Mouse (Mus musculus): Measurements from ENCODE around the gene Dpf2.

DNA sequence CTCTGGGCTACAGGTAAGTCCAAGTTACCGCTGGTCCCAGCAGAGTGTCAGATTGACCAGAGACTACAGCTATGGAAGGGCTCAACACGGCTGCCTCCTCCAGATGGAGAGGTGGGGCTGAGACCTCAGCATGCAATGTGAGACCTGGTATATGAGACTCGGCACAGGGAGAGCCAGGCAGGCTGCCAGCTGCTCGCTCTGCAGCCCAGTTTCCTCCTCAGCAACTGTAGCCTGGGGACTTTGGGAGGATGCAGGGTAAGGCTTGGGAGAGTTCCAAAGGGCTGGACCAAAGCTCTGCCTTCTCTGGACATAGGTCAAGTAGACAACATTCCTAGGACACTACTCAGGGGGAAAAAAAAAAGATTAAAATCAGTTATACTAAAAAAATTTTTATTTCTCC, 27.4 kb upstream of the Dpf2 start:
- TF ChIP-seq CTCF (IDR thresholded peaks at IDR 0.05; ENCODE audit: extremely low read depth, insufficient read depth, low read length) = no peak
- TF ChIP-seq POLR2A (IDR thresholded peaks at IDR 0.05; ENCODE audit: extremely low read depth, insufficient read depth, low read length) = no peak
